Mouse (Mus musculus) adipocyte (in vitro differentiated cells): ENCODE results near the gene Aim2.

Experiments used
- DNase-seq: peaks from one replicate; pipeline ENCODE4 v3.0.0-alpha.2; 2016; ENCODE audit warnings: low spot score

Gene Aim2

DNA sequence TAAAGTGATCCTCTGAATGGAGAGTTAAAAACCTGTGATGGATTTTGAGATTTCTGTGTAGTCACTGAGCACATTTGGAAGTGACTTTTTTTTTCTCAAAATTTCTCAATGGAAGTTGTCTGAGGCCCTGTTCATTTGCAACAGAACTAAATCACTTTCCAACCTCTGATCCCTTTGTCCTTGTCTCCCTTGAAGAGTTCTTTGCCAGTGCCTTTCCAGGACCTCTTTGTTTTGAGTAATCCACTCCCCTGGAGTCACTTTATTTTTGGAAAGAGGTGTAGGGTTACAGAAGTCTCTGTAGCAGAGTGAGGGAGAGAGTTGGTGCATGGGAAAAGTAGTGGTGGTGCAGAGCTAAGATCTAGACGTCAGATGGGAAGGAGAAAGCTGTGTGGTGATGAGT, 2.2 kb upstream of the Aim2 start:
- DNase-seq, result no peak

DNA sequence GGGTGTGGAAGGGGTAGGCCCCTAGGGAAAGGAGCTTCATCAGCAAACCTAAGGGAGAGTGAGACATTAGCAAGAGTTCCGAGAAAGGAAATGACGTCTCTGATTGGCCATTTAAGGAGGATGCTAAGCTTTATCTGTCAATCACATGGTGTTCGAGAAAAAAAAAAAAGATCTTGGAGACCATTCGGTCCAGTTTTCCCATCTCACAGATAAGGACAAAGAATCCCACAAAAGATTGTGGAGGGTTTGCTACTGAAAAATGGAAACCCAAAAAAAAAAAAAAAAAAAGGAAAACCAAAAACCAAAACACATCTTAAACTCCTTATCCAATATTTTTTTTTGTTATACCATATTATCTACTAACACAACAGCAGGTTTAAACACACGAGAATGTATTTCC, 1.5 kb upstream of the Aim2 start:
- no peak for DNase-seq

DNA sequence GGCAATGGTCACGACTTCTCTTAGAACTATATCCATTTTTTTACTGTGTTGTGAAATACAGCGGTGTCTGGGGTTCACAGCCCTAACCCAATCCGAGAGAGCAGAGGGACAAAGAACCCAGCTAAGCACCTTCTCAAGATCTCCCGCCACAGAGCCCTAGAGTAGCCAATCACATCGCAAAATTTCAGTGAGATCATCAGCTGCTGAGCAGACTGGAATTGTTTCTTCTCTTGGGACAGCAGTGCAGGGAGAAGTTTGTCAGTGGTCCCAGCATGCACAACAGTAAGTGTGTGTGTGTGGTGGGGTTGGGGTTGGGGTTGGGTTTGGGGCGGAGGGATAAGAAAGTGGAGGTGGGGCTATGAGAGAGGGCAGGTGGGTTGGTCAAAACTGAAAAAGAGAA, 733 bp upstream of the Aim2 start:
- peak; percentile 16 for DNase-seq

DNA sequence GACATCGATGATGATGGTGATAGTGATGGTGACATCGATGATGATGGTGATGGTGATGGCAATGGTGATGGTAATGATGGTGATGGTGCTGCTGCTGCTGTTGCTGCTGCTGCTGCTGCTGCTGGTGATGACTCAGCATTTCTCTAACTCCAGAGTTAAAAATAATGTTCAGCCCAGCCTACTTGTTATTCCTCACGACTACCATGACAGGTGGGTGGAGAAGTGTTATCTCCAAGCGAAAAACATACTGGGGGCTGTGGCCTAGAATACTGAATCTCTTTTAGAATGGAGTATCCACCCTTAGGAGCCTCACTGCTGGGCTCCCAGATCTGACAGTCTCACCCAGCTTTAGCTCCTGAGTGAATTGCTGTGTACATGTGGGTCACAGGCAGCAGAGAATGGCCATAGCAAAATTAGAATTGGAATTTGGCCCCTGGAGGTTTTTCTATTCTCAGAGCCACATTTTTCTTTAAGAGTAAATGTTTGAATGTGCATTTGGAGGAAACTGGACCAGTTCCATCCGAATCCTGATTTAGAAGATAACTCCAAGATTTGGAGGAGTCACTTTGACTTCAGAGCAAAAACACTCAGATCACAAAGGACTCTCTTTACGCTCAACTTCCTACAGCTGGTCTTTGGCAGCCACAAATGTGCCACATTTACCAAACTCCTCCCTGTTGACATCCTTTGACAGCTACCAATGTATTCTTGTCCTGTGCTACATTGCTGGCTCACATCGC, 4.6 kb downstream of the Aim2 start:
- DNase-seq, result no peak

DNA sequence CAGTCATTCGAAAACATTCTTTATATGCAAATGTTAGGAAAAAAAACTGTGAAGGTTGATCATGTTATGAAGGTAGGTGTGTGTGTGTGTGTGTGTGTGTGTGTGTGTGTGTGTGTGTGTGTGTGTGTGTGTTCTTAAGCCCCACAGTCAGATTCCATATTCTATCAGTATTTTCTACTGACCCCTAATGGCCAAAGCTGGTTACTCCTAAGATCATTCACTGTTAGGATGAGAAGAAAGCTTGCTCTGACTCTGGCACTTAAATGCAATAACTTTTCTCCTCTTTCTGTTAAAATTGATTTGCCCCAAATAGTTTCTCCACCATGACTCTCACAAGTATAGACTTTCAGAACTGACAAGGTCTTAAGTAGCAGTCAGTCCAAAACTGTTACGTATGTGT, 6.0 kb downstream of the Aim2 start:
- no peak for DNase-seq

DNA sequence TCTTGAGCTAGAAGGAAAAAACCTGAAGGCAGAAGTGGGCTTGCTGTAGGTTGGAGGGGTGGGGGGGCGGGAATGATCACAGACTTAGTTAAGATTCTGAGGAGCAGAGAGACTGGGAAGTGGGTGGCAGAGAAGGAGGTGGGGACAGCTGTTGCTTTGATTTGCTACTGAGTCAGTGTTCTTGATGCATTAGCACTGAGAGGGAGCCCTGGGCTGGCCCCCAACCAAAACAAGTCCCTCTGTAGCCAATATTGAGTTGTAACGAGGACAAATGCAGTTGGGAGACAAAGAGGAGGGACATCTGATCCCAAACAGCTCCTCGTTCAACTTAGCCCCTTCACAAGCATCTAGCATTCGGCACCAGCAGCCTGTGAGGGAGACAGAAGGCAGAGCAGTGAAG, 7.1 kb downstream of the Aim2 start:
- DNase-seq, result no peak

DNA sequence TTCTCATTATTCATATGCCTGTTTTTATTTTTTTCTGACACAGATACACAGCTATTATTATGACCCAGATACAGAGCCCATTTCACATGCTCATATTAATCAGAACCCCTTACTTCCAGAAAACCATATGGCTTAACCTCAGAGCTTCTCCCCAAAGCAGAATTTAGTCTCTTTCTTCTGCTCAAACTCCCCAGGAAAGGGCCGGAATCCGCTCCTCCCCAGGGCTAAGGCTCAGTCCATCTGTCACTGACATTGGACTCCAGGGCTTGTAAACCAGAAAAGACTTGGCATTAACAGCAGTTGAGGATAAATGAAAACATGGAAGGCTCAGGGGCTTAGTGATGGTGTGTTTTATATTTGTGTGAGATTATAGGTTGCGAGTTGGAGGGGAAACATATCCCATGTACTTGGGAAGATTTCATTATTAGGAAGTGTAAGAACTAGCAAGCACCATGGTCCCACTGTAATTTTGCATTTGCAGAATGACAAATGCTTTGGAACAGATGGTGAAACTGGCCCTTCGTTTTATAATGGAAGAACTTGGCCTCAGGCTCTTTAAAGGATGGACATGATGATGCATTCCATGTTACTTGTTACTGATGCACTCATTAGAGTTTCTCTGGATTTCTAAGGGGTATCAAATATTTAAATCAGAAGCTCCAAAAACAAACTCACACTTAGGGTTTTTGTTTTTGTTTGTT, 9.1 kb downstream of the Aim2 start:
- no peak for DNase-seq

DNA sequence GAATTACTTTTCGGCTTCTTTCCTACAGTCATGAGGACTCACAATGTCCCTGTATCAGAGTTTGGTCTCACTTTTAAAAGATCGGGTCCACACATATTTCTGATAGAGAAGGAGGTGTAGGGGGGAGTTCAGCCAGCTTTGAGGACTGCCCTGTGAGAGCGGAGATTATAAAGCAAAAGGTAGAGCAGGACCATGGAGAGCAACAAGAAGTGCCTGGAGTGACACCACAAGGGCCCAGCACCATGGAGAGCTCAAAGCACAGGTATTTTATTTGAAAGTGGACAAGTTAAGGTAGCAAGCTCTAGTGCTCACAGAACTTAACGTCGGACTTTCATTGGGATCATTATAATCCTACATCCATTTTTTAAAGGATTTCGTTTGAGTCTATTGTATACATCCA, 11.0 kb downstream of the Aim2 start:
- peak; percentile 16 for DNase-seq

DNA sequence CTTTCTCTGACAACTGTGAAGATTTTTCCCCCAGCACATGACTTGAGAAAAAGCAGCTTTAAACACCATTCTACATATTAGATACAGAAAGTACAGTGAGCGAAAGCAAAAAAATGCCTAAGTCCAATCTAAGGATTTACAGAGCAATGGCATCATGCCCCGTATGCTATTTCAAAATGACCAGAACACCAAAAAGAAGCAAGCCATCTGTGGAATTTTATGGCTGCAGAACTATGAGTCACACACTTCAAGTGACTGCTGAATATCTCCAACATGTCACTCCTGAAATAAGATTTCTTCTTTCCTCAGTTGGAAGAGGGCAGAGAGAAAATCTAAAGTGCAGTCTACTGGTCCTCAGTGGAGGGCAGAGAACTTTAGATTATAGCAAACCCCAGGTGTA, 12.8 kb downstream of the Aim2 start:
- no peak for DNase-seq

DNA sequence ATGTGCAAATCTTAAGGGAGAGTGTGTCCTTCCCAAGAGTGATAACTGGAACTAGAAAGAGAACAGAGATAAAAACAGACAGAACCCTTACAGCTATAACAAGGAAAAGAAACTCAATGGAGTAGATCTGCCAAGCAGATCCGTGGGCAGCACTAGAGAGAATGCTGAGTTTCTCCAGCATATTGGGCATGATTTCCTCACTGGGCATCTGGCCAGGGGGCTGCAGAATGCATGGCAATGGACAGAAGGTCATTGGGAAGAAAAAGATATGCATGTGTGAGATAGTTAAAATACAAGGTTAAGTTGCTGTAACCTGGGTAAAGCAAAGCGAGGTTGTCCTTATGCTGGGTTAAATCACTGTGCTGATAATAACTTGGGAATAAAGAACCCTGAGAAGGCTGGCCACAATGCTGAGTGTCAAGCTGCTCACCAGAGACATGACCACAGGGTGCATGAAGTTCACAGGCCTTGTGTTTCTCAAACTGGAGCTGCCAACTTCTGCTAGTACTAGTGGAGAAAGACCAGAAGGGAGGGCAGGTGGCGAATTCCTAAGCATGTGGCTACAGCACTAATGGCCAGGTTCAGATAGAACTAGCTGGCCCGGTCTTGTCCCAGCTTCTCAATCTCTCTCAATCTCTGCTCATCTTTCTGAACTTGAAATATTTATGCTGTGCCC, 13.6 kb downstream of the Aim2 start:
- DNase-seq, result no peak

DNA sequence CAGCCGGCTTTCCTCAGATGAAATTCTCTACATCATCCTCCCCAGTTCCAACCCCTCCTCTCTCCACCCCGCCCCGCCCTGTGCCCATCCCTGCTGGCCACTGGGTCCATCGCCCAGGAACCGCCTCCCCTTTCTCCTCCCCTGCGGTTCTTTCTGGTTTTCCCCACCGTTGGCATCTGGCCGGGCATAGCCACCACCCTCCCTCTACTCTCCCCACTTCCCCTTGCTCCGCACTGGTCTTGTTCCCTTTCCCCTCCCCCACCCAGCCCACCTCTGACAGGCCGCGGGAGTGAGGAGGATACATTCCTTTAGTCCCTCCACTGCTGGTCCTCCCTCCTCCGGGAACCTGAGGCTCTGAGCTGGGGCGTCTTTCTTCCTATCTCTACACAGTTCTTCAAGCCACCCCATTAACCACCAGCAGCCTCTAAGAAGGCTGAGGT, 15.3 kb downstream of the Aim2 start:
- no peak for DNase-seq

DNA sequence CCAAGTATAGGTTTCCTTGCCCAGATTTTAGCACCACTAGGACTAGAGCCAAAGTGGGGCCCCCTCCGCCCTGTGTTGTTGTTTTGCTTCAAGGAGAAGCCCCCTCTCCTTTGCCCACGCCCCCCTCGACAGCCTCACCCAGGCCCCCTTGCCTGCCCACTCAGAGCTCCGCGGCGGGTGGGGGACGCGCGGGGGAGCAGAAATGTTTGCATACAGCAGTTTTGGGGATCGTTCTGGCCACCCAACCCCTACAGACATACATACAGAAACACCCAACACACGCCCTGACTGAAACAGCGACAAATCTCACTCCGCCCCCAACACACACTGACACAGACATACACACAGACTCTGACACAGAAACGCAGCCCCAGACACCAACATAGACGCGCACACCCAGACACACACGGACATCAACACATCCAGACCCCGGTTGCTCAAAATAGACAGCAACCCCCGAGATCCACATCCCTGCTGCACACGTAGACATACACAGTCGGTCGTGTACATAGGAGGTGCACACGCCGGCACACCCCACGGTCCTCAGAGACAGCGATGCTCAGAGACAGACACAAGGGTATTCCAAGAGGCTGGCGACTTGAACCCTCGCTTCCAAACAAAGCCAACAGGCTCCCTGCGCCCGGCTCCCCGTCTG, 16.1 kb downstream of the Aim2 start:
- DNase-seq, result no peak

DNA sequence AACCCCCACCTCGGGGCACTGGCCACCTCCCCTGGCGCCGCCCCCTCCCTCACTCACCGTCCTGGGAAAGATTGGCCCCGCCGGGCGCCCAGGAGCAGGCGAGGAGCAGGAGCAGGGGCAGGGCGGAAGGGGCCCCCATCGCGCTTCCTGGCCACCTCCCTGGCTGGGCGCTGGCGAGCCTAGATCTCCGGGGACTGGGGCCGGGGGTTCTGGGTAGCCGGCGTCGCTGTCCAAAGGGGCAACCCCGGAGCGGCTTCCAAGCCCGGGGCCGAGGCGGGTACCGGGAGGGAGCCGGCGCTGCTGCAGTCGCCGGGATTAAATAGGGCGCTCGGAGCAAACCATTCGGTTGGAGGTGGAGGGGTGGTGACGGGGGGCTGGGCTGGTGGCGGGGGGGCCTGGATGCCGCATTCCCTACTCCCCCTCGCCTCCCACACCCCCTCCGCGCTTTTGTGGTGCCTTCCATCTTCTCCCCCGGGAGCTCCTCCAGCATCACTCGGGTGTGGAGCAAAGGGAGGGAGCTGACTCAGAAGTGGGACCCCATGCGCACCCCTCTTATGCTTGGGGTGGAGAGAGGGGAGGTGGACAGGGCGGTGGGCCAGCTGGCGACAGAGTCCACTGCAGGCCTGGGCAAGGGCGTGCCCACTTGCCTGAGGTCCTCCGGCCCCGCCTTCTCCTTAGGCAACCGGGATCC, 16.8 kb downstream of the Aim2 start, which contains the start of gene Cadm3:
Cadm3 (minus strand) TSS at position 340 of the 691 bp plus-strand sequence.
- no peak for DNase-seq

DNA sequence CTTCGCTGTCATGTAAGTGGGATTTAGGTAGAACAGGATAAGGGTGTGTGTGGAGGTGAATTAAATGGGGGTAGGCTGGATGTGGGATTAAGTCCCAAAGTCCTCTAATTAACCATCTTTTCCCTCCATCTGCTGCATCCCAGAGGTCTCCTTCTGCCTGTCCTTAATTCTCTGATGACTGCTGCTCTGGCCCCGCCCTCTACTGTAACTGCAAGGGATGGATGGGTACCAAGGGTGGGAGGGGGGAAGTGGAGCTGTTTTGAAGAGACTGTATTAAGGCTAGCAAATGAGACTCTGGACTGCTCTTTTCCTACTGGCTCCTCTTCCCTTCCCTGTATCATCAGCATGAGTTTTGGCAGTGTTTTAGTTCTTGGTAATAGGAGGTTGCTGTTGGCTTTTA, 18.9 kb downstream of the Aim2 start:
- no peak for DNase-seq

DNA sequence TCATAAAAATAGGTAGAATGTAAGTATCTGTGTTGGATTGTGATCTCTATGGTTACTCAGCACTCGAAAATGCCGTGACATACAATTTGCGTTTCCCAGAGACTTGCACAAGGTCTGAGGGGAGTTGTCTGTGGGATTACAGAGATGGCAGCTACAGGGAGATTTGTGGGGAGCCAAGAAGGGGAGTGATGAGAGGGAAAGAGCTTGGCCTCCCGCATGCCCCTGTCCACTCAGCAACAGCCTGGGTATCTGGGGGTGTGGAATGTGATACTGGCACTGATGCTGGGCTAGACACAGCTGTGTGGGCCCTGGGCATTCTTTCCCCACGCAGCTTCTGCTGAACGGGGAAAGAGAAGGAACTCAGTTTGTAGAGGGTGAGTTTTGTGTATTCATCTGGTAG, 19.8 kb downstream of the Aim2 start:
- no peak for DNase-seq

DNA sequence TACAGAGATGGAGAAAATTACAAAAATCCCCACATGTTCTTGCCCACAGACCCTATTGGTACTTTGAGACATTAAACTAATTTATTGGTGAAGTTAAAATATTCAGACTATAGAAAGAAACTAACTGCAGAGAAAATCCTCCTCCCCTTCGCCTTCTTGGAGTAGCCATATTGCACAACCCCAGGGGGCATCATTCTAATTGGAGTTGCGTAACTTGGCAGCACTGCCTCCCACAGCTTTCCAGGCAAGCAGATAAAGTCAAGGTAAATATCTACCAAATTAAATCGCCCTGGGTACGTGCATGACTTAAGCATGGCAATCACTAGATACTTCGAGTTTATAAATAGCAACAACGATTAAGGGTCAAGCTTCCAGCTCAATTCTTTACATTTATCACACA, 20.9 kb downstream of the Aim2 start:
- DNase-seq, result no peak

DNA sequence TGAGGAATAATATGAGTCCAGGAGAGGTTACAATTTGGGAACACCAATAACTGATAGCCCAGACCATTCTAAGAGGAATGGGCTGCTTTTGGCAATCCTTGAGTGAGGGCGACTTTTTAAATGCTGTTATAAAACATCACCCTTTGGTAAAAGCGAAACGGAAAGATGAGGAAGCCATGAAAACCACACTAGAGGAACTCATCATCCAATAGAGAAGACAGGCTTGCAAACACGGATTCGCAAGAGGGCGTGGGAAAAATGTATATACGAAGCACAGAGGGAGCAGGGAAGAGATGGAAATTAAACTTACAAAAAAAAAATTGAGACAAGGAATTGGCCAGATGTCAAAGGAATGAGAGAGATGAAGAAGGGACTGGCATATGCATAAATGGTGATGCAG, 23.3 kb downstream of the Aim2 start:
- DNase-seq, result no peak

DNA sequence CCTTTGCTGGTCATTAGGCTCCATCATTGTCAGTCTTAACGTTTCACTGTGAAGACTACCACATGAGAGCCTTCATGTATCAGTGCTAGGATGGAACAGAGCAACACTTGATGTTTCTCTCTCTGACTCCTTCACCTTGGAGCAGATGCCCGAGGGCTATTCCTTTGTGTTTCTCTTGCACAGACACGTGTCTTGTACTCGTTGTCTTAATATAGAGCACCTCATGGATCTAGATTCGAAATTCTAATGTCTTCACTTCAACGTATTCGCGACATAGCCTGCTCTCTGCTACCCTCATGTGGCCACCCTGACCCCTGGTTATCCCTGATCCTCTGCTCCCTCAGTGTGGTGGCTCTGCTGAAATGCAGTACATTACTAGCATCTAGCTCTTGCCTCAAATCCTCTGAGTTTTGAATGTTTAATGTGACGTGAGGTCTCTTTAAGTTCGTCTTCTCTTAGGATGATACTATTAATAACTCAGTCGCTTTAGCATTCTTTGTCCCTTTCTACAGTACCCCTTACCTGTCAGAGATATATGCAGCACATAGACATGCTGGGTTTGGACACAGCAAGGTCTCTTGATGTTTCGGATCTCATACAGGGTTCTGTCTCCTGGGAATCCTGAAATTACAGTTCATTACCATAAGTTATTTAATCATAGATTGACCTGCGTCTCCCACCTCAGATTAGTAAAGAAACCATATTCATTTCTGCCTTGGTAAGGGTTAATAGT, 26.9 kb downstream of the Aim2 start:
- no peak for DNase-seq

DNA sequence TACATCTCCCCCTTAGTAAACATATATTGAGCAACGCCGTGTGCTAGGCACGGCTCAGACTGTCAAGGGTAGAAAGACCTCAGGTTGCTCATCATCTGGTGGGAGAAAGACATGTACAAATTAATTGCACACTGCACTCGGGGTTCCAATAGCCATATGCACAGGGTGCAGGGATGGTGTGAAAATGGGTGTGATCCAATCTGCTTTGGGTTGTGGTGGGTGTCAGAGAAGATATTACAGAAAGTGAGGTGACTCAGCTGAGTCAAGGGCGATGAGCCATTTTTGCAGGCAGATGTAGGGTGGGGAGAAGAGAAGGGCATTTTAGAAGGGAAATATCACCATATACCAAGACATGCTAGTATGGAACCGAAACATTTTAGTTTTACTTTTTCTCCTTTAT, 30.8 kb downstream of the Aim2 start:
- no peak for DNase-seq

DNA sequence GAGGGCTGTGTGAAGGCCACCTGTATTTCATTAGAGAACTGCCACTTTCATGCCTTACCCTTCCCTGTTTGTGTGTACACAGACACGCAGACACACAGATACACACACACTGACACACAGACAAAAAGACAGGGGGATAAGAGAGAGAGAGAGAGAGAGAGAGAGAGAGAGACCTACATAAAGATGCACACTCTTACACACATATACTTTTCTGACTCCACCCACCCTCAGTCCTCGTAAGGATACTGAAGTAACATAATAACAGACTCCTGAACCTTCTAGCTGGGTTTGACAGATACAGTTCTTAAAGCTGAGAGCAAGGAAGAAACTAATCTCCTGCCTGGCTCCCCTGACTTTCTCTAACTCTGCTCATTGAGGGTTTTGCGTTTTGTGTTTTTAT, 38.8 kb downstream of the Aim2 start:
- no peak for DNase-seq

DNA sequence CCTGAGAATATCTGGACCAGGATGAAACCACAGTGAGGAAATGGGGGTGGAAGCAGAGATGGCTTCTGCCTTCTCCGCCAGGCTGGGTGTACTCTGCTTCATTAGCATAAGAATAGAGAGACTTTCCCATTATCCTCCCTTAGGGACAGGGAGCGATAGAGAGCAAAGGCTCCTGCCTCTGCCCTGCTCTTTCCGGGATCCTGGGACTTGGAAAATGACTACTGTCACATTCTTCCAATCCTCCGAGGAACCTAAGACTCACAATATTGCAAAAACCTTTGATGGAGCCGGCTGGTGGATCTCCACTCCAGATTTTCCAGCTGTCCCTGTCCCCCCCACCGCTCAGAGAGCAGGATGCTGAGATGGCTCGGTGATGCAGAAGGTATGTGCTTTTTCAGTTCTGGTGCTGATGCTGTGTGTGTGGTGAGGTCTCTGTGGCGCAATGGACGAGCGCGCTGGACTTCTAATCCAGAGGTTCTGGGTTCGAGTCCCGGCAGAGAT, 39.3 kb downstream of the Aim2 start:
- no peak for DNase-seq
